Mouse (Mus musculus) kidney, postnatal 25 days (tissue): ENCODE results near the gene Usp9x.

ENCODE experiments used
- DNase-seq, 2 experiments: peaks; one replicate each; pipeline ENCODE4 v3.0.0; 2021; ENCODE audit warnings: mixed read lengths in 2 of 2

The Usp9x gene

DNA sequence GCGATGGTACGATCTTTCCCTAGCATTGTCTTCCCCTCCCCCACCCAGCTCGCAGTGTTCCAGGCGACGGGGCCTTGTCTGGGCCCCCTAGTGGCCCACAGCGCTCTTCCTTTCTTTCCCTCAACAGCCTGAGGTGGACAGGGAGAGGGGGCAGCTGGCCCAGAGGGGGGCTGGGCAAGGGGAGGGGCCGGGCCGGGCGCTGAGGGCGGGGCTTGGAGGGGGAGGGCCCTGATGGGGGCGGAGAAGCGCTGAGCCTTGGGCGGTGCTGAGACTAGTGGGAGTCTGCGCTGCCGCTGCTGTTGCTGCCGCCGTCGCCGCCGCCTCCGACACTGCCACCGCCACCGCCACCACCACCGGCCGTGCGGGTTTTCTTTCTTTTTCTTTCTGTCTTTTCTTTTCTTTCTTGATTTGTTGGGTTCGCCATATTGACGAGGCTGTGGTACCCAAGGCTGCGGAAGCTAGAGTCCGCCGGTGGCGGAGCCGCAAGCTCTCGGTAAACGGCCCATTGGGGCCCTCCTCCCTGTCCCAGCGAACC lies at the start of gene Usp9x:
Usp9x (plus strand) TSS at position 258 of the 535 bp plus-strand sequence.
- DNase-seq: peak; percentile 88 to 92

GRCm38 (mm10) chrX:13022547-13023310 lies 48.6 kb upstream of the Usp9x start:
- DNase-seq: no peak

- DNase-seq: no peak
Observed at GRCm38 (mm10) chrX:13024539-13025202, 46.6 kb upstream of the Usp9x start.

GRCm38 (mm10) chrX:13025286-13025685 lies 46.0 kb upstream of the Usp9x start:
- peak in 1 of 2 experiments; percentile 10 for DNase-seq

- no peak for DNase-seq
Observed at GRCm38 (mm10) chrX:13028156-13028555, 43.1 kb upstream of the Usp9x start.

- no peak for DNase-seq
Observed at GRCm38 (mm10) chrX:13029996-13030395, 41.3 kb upstream of the Usp9x start.

DNA sequence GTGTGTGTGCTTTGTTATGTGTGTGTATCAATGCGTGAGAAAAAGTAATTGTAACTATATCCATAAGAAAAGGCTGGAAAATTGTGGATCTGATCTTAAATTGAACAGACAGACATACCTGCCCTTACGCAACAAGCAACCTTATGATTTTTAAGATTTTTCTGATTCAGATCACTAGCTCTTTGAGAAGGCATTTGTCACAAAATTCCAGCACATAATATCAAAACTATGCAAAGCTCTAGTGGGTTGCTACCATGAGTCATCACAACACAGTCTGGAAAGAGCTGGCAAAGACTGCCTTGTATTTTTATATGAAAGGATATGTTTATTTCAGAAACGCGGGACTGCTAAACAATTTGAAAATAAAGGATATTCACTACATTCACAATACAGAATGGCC lies 34.2 kb upstream of the Usp9x start:
- no peak for DNase-seq

- no peak for DNase-seq
Observed at GRCm38 (mm10) chrX:13039211-13039610, 32.1 kb upstream of the Usp9x start.

GRCm38 (mm10) chrX:13040391-13040790 lies 30.9 kb upstream of the Usp9x start:
- DNase-seq: no peak

DNA sequence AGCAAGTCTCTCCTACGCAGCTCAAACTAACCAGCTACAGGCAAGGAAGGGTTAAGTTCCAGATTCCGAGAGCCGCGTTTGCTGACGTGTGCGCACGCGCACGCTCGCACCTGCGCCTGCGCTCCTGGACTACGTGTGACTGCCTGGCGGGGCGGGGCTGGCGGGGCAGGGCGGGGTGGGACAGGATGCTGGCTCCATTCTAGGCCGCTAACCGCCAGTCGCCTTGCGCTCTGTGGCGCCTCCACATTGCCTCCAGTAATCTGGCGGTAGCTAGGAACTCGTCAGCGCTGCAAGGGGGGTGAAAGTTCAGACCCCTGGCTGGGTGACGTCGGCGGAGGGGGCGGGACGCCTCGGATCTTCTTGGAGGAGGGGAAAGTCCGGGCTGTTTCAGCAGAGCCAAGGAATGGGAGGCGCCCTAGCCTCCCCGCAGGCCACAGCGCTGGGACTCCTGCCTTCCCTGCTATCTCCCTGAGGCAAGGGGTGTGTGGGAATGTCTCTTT lies 29.6 kb upstream of the Usp9x start:
- DNase-seq: peak; percentile 94 to 98

GRCm38 (mm10) chrX:13043780-13044179 lies 27.5 kb upstream of the Usp9x start:
- no peak for DNase-seq

DNA sequence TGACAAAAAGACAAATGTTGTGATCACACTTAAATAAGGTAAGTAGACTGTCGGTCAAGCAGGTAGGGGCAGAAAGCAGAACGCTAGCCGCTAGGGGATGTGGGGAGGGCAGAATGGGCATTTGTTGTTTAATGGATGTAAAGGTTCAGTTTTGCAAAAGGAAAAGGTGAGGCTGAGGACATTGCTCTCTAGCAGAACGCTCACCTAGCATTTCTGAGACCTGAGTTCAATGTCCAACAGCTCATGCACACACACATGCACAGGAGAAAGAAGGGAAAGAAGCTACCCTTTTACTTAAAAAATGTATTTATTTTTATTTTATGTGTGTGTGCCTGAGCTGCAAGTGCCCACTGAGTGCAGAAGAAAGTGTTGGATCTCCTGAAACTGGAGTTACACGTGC lies 26.6 kb upstream of the Usp9x start:
- no peak for DNase-seq

DNA sequence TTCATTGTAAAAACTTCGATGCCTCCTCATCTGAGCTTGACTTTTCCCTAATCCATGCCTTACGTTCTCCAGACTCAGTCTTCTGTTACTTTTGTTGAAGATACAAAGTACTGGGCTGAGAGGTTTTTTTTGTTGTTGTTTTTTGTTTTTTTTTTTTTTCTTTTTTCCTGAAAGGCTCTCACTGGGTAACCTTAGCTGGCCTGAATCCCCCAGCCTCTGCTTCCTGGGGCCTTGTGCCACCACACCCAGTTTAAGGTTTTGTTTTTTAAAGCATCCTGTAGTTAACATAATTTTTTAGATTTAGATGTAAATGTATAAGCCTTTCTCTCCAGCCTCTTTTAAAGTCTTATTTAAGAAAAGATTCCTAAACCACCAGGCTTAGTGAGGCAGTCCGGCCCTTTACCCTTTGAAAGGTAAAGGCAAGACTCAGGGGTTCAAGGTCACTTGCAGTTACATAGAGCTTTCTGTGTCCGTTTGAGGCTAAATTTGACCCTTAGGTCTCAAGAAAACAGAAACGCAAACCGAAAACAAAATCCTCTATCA lies 24.3 kb upstream of the Usp9x start:
- no peak for DNase-seq

DNA sequence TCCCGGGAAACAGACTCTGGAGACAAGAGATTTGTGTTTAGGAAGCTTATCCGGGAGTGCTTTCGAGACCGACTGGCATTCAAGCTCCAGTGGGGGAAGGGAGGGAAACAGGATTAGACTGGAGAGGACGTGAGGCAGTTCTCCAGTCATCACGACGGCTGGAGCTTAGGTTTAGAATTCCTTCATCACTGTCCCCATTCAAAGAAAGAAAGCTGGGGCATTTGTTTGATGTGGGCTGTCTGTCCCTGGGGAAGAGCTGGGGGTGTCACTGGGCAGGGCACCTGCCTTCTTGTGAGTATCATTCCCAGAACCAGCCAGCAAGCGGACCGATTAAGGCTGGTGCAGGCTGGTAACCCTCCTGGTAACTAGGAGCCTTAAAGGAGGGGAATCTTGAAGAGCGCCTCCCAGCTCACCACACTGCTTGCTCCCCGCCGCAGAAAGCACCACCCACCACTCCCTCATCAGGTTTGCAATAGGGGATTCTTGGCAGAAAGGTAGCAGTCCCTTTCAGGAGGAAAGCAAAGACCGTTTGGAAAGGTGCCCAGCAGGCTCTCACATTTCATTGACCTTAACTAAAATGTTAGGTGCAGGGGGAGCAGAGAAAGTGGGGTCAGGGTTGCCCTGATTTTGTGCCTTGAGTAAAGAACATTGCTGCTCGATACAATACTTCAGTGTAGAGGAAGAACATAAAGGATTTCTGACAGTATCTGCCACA lies 23.5 kb upstream of the Usp9x start:
- DNase-seq: peak; percentile 62

GRCm38 (mm10) chrX:13054612-13055011 lies 16.7 kb upstream of the Usp9x start:
- peak in 1 of 2 experiments; percentile 14 for DNase-seq

GRCm38 (mm10) chrX:13061961-13062360 lies 9.3 kb upstream of the Usp9x start:
- no peak for DNase-seq

DNA sequence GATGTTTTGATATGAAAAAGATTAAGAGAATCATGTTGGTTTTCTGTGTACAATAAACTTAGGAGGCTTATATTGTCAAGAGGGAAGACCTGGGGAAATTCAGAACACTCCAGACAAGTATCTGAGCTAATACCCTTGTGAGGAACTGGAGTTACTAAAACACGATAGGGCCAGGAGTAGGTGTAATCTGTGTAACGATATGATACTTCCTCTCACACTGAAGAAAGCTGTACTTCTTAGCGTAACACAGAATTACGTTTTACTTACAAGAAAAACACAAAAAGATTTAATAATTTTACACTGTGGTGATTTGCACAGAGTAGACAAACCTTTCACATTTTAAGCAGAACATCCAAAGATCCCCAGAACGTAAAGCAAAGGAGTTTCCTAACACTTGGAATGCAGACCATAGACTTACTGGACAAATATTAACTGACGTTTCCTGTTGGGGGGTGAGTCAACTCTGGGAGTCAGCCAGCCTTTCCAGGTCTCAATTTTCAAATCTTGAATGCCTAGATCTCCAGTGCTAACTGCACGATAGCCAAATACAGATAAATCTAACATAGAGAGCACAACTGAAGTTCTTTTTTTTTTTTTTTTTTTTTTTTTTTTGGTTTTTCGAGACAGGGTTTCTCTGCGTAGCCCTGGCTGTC lies 6.9 kb upstream of the Usp9x start:
- DNase-seq: no peak

DNA sequence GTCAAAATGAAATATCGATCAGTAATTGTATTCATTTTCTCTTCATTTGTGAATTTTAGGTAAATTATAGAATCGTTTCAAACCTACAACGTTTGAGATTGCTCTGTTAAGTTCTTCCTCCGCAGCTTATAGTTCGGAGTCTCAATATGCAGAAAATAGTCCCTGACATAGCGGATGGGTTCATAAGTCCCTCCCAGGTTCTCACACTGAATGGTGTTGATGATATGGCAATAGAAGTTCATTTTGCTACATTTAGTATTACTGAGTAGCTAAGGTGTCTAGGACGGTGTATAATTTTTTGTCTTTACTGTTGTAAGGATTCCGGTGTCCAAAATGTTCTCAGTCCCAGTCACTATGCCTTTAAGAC lies 1.1 kb upstream of the Usp9x start:
- DNase-seq: no peak

- peak; percentile 94 to 96 for DNase-seq
Observed at GRCm38 (mm10) chrX:13070573-13071240, 591 bp upstream of the Usp9x start.

DNA sequence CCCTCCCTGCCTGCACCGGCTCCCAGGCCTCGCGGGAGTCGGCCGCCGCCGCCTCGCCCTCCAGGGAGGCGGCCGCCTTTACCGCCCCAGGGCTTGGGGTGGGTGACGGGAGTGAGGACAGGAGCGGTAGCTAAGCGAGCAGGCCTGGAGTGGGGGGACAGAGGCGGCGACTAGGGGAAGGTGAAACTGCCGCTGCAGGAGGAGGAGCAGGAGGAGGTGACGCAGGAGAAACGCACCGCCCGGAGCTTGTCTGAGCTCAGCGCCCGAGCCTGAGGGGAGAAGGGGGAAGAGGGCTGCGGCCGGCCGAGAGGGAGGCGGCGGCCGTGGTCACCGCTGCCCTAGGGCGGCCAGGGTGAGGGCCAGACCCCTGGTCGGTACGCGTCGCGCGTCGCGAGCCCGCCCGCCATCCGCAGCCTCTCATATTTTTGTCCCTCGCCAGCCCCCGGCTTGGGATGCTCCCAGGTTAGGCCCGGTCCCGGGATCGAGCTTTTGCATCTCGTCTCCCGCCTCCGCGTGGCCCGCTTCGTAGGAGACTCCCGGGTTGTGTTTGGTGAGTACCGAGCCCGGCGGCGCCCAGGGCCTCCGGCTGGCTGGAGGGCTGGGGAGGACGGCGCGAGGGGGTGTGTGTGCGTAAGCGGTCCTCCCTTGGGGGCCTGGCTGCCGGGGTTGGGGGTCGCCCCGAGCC lies 620 bp downstream of the Usp9x start:
- DNase-seq: peak; percentile 67 to 85

GRCm38 (mm10) chrX:13072461-13072982 lies 1.2 kb downstream of the Usp9x start:
- DNase-seq: peak; percentile 71 to 91
